Mouse (Mus musculus): ENCODE results near the gene Pde10a.

GRCm38 (mm10) chr17:8798531-8799295 lies 273.5 kb downstream of the Pde10a start:
- TF ChIP-seq CTCF (IDR thresholded peaks at IDR 0.05; ENCODE audit: extremely low read depth, insufficient read depth, insufficient read length, insufficient replicate concordance) (no peak), POLR2A (IDR thresholded peaks at IDR 0.05; ENCODE audit: low read depth, low read length) (no peak)
